Mouse (Mus musculus): Measurements from ENCODE around the gene Orai2.
"Not testable (repeated sequence)": the region's sequence is repeated elsewhere in the genome, so short reads cannot be mapped to it uniquely, and the experiment has no call there.

Gene Orai2

DNA sequence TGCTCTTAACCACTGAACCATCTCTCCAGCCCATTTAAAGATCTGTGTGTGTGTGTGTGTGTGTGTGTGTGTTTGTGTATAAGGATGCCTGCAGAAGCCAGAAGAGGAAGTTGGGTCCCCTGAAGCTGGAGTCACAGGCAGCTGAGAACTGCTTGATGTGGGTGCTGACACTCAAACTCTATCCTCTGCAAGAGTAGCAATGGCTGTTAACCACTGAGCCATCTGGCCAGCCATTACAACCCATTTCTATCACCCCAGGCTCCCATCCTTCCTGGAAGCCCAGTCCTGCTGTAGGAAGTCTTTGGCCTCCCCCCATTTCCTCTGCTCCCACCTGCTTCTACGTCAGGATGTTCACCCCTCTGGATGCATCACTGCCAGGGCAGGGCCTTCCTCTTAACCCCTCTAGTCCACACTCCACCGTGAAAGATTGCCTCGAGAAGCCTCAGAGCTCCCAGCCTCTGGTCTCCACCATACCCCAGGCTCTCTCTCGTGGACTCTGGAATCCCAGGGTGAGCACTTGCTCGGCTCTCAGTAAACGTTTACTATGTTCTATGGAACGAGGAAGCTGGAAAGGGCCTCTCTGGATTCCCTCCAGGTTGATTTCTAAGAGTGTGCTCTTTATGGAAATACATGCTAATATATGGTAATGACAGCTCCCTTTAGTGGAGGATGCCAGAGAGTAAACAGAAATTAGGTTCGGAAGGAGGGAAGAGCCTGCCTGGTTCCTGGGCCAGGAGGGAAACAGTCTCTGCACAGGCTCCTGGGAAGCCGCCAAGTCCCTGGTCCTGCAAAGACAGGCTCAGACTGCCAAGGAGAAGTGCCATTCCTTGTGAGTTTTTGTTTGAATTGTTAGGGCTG is 3.3 kb upstream of the Orai2 start:
- in situ Hi-C loops (cut with MboI, MseI) = no loop called here

DNA sequence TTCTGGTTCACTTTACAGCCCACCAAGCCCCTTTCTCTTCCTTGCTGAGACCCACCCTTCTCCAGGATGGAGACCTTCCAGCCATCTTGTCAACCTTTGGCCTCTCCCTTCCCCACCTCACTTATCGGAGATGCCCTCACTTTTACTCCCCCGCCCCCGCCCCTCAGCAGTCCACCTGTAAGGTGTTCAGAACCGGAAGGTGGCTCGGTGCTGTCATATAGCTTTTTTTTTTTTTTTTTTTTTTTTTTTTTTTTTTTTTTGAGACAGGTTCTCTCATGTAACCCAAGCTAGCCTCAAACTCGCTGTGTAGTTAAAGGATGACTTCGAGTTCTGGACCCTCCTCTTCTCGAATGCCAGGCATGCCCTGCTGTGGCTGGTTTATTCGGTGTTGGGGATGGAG is 2.4 kb upstream of the Orai2 start:
- in situ Hi-C loops (cut with MboI, MseI) = no loop called here

DNA sequence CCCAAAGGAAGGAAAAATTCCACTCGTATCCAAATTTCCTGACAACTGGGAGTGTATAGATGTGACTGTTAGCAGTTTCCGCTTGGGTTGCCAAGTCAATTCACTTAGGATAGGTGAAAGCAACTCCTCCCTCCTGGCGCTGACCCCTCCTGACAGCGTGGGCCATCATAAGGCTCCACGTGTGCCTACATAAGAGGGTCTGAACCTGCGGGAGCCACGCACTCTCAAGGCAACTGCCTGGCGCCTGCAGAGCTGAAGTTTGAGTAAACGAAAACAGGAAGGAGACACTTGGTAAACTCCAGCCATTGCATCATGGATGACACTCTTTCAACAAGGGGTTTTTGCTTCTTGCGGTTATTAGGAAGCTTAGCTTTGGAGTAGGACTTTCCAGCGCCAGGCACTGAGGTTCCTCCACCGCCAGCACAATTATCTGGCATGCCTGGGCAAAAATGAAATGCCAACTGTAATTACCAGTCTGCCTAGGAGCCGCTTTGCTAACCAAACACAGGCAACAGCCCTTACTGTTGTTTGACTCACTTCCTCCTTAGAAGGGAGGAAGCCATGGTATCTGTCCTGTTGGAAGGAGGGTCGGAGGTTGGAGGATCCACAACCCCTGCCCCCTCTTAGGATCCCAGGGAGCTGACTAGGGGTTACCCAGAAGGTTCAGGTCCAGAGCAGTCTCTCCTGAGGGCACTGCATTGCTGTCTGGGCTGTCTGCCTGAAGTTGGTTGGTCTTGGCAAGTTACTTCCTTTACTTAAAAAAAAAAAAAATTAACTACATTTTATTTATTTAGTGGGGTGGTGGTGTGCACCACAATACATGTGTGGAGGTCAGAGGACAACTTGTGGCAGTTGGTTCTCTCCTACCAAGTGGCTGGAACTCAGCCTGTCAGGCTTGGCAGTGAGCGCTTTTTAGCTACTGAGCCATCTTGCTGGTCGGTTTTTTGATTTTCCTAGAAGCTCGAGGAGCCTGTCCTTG is 1.1 kb upstream of the Orai2 start:
- in situ Hi-C loops (cut with MboI, MseI) = no loop called here

DNA sequence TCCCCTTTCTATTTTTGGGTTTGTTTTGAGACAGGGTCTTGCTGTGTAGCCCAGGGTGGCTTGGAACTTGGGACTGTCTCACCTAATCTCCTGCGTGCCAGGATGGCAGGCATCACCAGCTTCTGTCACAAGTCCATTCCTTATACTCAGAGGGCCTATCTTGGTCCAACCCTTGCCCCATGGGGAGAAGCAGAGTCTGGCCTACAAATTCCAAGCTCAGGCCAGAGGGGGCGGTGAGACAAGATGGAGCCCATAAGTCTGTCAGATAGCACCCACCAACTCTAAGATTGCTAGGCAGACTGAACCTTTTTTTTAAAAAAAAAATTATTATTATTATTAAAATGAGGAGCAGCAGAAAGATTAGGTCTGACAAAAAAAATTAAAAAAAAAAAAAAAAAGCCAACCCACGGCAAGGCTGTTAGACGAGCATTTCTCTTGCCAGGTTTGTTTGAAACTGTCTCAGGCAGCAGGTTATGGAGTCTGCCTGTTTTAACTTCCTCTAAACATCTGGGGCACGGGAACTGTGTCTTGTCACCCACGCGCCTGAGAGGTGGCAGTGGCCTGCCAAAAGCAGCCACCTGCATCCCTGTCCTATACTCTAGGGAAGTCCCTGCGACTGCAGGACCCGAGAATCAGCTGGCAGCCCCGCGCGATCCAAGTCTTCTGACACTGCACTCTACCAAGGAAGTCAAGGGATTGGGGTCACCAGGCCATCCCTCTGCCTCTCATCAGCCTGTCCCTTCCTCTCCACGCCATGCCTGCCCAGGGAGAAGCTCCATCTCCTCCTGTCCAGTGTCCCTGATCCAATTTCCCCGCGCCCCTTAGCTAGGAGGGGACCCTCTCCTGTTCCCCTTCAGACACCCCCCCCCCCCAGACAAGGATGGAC is 644 bp downstream of the Orai2 start:
- in situ Hi-C loops (cut with MboI, MseI) = no loop called here

DNA sequence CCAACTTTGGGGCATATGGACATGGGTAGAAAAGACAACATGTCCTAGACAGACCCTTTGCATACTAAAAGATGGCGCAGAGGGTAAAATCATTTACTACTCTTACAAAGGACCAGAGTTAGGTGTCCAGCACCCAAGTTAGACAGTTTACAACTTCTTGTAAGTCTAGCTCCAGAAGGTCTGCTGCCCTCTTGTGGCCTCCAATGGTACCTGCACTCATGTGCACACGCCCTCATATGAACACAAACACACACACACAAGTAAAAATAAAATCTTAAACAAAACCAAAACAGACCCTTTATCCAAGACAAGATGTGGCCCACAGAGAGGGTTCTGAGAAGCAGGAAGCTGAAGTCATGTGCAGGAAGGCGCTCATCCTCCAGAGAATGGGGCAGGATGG is 2.4 kb downstream of the Orai2 start:
- in situ Hi-C loops (cut with MboI, MseI) = no loop called here

DNA sequence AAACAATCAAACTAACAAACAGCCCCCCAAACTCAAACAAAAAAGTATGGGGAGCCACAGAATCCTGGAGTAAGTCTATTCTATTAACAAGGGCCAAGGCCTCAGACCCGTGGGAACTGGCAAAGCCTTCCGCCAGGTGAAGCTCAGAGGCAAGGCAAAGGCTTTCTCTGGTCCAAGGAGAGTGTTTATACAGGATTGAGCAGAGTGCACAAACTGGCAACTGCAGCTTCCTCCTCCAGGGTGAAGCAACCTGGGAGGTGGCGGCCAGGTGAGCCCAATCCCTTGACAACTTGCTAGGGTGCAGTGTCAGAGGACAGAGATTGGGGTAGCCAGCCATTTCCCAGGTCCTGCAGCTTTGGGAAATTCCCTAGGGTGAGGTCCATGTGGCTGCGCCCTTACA is 3.2 kb downstream of the Orai2 start:
- in situ Hi-C loops (cut with MboI, MseI) = no loop called here

DNA sequence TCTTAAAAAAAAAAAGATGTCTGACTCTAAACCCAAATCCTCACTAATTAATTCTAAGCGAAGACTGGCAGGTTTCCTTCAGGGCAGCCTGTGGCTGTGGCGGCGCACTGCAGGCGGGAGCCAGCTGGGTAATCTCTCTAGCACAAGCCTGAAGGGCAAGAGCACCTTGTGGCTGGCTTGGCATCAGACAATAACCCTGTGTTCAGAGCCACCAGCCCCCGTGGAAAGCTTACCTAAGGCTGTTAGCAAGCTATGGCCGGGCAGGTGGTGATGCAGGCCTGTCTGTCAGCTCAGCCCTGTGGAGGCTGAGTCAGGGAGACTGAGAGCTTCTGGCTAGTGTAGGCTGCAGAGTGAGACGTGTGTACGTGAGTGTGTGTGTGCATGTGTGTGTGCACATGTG is 5.3 kb downstream of the Orai2 start:
- in situ Hi-C loops (cut with MboI, MseI) = no loop called here

DNA sequence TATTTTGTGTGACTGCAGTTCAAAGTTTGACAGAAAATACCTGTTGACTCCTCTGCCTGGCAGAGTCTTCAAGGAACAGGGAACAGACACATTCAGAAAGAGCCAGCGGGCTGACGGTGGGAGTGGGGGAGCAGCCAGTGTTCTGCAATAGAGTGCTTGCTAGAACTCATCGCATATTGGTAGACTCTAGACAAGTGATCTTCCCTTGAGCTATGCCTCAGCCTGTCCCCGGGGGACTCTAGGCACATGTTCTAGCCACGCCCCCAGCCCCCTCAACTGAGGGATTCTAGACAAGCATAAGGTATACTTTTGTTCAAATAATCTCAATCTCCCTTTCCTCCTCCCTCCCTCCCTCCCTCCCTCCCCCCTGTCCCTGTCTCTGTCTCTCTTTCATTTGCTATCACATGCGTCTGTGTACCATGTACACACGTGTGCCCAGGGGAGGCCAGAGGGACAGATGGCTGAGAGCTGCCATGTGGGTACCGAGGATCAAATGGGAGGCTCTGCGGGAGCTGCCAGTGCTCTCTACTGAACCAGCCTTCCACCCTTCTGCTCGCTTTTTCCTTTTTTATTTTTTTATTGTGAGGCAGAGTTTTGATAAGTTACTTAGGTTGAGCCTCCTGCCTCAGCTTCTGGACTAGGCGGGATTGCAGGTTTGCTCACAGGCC is 6.6 kb downstream of the Orai2 start:
- in situ Hi-C loops (cut with MboI, MseI) = no loop called here

DNA sequence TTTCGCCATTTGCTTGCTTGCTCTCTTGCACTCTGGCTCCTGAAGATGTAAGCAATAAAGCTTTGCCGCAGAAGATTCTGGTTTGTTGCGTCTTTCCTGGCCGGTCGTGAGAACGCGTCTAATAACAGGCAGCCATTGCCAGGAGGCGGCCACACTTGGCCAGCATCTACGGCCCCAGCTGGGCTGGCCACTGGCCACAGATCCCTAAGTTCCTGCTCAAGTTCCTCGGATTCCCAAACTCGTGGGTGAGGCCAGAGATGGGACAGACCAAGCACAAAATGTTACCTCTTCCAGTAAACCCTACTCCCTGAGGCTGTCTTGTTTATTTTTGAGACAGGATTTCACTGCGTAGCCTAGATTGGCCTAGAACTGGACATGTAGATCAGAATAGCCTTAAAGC is 10.4 kb downstream of the Orai2 start:
- in situ Hi-C loops (cut with MboI, MseI) = not testable (repeated sequence)

DNA sequence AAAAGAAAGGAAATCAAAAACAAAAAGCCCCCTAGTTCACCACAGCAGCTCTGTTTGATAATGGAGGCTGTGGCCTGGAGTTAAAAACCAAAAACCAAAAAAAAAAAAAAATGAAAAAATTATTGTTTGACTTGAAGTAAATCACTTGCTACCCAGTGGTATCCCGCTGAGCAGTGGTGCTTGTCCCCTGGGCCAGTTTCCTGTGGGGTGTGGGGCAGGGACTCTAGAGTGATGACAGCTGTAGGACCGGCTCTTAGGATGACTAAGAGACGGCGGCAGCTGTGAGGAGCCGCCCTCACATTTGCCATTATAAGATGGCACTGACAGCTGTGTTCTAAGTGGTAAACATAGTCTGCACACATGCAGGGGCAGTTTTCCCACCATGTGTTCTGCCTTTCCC is 15.1 kb downstream of the Orai2 start:
- in situ Hi-C loops (cut with MboI, MseI) = no loop called here

DNA sequence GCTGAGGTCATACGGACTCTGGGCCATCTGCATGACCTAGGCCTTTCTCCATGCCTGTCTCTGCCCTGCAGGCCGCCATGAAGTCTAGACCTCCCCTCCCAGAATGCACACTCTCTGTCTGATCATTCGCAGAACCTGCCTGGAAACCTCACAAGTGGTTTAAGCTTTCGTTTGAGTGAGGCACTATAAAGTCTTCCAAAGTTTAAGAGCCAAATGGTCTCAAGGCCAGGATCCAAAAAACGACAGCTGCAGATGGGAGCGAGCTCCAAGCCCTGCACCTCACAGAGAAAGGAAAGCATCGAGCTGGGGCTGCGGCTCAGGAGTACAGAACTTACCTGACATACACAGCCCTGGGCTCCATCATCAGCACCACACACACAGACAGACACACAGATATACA is 18.1 kb downstream of the Orai2 start:
- in situ Hi-C loops (cut with MboI, MseI) = no loop called here

DNA sequence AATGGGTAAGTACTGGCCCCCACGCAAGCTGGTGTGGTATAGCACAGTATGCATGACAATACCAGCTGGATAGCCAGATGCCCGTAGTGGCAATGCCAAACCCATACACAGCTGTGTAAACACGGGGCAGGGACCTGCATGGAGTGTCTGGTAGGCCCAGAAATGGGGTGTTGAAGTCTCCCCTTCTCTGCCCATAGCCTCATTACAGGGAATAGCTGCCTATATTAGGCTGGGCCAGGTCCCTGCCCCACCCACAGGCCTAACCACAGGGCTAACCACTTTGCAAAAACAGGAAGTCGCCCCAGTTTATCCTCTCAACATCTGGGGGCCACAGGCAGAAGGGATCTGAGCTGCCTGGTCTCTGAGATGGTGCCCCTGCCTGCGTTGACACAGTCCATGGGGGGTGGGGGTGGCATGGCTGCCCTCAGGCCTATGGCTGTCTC is 21.4 kb downstream of the Orai2 start:
- in situ Hi-C loops (cut with MboI, MseI) = loop anchor here (5.0 to 25.0 kb wide), 2 partner anchors 38 to 1138 kb away; partner anchors contain the start of genes Ache and Ufsp1

DNA sequence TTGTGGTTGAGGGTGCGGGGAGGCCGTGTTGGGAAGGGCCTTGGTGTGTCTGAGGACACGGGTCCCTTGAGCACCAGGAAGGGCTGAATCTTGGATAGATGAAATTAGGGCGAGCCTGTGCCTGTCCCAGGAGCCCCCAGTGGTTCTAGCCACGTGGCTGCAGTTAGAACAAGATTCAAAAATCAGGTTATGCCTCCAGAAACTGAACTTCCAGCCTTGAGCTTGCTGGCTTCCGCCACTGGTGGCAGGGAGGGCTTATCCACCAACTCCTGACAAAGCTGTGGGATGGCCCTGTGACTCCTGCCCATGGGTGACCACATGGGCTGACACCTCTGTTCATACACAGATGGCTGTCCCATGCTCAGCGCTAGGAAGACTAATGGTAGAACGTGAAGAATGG is 22.8 kb downstream of the Orai2 start:
- in situ Hi-C loops (cut with MboI, MseI) = loop anchor here (5.0 to 25.0 kb wide), 2 partner anchors 40 to 1140 kb away; partner anchors contain the start of genes Ache and Ufsp1

DNA sequence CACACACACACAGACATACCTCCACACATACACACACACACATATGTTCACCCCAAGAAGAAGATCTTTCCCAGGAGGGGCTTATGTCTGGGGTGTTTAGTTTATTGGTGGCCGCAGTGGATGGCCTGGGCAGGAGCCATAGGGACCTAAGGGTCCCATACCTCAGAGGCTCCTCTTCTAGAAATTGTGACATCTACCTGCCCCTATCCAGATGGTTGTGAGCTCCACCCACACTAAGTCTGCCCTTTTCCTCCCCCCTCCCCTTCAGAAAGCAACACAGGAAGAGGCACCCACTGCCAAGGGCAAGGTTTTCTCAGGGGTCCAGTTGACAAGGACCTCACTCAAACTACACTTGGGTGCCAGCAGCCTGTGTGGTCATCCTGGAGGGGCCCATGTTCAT is 23.6 kb downstream of the Orai2 start:
- in situ Hi-C loops (cut with MboI, MseI) = loop anchor here (5.0 to 25.0 kb wide), 2 partner anchors 40 to 1140 kb away; partner anchors contain the start of genes Ache and Ufsp1

DNA sequence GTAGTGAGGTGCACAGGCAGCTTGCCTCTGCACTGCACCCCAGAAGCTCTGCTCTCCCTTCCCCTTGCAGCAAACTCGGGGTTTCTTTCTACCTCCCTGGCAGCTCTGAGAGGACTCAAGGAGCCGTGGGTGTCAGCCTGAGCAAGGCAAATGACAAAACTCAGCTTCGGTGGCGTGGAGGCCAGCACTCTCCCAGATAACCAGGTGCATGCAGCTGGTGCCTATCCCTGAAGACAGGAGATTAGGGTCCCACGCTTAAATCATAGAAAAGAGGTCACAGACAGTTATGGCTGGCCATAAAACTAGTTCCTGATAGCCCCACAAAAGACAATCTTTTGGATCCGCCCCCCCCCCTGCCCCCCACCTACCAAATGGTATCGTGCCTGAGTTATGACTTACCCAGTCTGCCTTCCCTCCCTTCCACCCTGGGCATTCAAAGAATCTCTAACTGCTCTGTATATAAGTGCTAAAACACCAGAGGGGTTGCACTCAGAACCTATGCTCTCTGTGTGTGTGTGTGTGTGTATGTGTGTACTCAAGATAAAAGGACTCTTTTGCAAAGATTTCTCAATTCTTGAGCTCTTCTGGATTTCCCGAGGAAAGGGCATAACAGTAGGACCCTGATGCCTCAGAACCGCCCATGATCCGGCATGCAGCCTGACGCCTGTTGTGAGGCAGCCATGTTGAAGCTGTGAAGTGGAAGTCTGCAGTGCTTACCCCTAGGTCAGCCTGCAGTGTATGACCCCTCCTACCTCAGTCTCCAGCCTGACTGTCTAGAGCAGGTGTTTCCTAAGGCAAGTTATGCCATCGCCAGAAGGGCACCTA is 25.7 kb downstream of the Orai2 start:
- in situ Hi-C loops (cut with MboI, MseI) = loop anchor here (5.0 to 25.0 kb wide), 2 partner anchors 42 to 1142 kb away; partner anchors contain the start of genes Ache and Ufsp1

DNA sequence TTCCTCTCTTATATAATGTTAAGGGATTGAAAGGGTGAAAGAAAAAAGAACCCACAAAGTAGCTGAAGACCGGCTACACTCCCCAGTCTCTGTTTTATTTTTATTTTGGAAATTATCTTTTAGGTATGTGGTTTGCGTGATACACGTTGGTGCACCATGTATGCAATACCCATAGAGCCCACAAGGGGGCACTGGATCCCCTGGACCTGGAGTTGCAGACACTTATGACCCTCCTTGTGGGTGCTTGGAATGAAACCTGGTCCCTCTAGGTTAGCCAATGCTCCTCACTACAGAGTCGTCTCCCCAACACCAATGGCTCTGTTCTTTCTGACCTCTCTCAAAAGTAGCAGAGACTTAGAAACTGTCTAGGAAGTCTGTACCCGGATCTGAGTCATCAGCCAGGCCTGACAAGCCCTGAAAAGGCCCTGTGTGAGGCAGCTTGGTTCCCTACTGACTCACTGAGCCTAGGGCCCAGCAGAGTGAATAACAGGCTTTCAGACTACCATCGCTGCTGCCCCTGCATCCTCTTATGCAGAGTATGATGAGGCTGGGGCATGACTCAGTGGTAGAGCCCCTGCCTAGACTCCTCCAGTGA is 27.3 kb downstream of the Orai2 start:
- in situ Hi-C loops (cut with MboI, MseI) = loop anchor here (25.0 kb wide), 1 partner anchor 1144 kb away; the partner anchor contains the start of genes Ache and Ufsp1

DNA sequence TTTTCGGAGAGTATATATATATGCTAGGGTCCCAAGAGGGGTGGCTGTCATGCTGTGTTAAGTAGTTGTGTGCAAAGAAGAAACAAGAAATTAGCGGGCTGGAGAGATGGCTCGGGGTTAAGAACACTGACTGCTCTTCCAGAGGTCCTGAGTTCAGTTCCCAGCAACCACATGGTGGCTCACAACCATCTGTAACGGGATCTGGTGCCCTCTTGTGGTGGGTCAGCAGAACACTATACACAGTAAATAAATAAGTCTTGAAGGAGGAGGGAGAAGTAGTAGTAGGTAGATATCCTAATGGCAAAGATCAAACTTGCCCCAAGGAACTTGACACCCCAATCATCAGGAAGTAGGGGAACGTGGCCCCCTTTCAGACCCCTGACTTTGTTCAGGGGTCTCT is 27.8 kb downstream of the Orai2 start:
- in situ Hi-C loops (cut with MboI, MseI) = loop anchor here (25.0 kb wide), 1 partner anchor 1145 kb away; the partner anchor contains the start of genes Ache and Ufsp1

DNA sequence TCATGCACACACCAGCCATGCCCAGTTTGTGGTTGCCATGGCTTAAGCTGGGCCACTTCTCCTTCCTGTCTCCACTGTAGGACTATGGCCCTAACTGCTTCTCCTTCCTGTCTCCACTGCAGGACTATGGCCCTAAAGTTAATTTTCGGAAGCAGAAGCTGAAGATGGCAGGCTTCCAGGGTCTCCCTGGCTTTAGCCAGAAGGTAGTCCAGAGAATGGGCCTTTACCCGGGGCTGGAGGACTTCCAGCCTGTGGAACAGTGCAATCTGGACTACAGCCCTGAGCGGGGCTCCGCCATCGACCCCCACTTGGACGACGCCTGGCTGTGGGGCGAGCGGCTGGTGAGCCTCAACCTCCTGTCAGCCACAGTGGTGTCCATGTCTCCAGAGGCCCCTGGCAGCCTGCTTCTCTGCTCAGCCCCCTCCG is 30.4 kb downstream of the Orai2 start:
- in situ Hi-C loops (cut with MboI, MseI) = loop anchor here (25.0 kb wide), 1 partner anchor 1147 kb away; the partner anchor contains the start of genes Ache and Ufsp1

DNA sequence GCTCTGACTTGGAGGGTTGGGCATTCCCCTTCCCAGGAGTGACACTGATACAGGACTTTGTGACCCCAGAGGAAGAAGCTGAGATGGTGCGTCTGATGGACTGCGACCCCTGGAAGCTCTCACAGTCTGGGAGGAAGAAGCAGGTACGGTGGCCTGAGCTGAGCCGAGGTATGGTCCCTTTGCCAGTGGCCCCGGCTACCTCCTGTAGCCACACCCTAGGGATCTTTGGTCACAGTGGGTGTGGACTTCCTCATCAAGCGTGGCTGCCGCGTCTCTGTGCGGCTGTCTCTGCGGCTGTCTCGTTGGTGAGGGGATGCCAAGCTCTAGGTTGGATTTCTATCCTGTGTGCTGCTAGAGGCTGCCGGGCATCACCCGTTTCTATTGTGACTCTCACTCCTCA is 31.1 kb downstream of the Orai2 start:
- in situ Hi-C loops (cut with MboI, MseI) = loop anchor here (25.0 kb wide), 1 partner anchor 1148 kb away; the partner anchor contains the start of genes Ache and Ufsp1
